Mouse (Mus musculus): ENCODE data around the gene Cdyl. TPM values are rescaled to one million over a fixed set of nuclear protein-coding genes. Genes with fewer than 3 reads are reported as not detected.

Gene Cdyl
- total RNA-seq, 2 experiments from 2014 or later: 33.0 to 33.9 TPM

GRCm38 (mm10) chr13:35726025-35726424, 66.4 kb downstream of the Cdyl start:
- no peak for DNase-seq (ENCODE audit: low spot score in 2 of 2)
- H3K4me3 ChIP-seq: no peak overlapping the region
- H3K27ac ChIP-seq: no peak overlapping the region
- no peak for TF ChIP-seq CTCF (conservative IDR thresholded peaks at IDR 0.05)

- TF ChIP-seq CTCF (conservative IDR thresholded peaks at IDR 0.05): no peak
- no peak overlapping the region for H3K4me3 ChIP-seq
- no peak for DNase-seq (ENCODE audit: low spot score in 2 of 2)
Measured at GRCm38 (mm10) chr13:35732131-35732530, 72.5 kb downstream of the Cdyl start.

GRCm38 (mm10) chr13:35732891-35733596, 73.4 kb downstream of the Cdyl start:
- Histone ChIP-seq H3K27ac (no peak overlapping the region), H3K4me3 (no peak overlapping the region)
- TF ChIP-seq CTCF (conservative IDR thresholded peaks at IDR 0.05): no peak
- DNase-seq (ENCODE audit: low spot score in 2 of 2): no peak

More at GRCm38 (mm10) chr13:35732131-35732530, 72.5 kb downstream of the Cdyl start:
- H3K27ac ChIP-seq: no peak overlapping the region

DNA sequence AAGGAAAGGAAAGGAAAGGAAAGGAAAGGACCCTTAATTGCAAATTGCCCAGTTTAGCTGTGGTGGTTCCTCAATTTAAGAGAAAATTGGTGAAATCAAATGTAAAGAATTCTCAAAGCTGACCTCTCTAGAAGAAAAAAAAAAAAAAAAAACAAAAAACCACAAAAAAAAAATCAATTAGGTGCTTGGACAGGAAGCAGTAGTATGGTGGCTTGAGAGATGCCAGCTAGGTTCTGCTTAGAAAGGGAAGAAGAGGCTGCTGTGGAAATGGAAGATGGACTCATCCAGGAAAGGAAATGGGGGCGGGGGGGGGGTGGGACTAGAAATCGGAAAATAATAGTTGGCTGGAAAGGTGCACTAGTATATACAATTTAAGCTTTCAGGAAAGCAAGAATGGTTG, 77.9 kb downstream of the Cdyl start:
- DNase-seq (ENCODE audit: low spot score in 2 of 2): no peak

GRCm38 (mm10) chr13:35738210-35738609, 78.6 kb downstream of the Cdyl start:
- no peak for TF ChIP-seq CTCF (conservative IDR thresholded peaks at IDR 0.05)
- no peak overlapping the region for H3K27ac ChIP-seq
- H3K4me3 ChIP-seq: no peak overlapping the region
- DNase-seq (ENCODE audit: low spot score in 2 of 2): no peak

More for the DNA sequence above, 77.9 kb downstream of the Cdyl start:
- TF ChIP-seq CTCF (conservative IDR thresholded peaks at IDR 0.05): no peak
- H3K4me3 ChIP-seq: no peak overlapping the region
- H3K27ac ChIP-seq: no peak overlapping the region

- no peak for TF ChIP-seq CTCF (conservative IDR thresholded peaks at IDR 0.05)
- DNase-seq (ENCODE audit: low spot score in 2 of 2): no peak
- H3K4me3 ChIP-seq: no peak overlapping the region
- no peak overlapping the region for H3K27ac ChIP-seq
Measured at GRCm38 (mm10) chr13:35739473-35739872, 79.8 kb downstream of the Cdyl start.

DNA sequence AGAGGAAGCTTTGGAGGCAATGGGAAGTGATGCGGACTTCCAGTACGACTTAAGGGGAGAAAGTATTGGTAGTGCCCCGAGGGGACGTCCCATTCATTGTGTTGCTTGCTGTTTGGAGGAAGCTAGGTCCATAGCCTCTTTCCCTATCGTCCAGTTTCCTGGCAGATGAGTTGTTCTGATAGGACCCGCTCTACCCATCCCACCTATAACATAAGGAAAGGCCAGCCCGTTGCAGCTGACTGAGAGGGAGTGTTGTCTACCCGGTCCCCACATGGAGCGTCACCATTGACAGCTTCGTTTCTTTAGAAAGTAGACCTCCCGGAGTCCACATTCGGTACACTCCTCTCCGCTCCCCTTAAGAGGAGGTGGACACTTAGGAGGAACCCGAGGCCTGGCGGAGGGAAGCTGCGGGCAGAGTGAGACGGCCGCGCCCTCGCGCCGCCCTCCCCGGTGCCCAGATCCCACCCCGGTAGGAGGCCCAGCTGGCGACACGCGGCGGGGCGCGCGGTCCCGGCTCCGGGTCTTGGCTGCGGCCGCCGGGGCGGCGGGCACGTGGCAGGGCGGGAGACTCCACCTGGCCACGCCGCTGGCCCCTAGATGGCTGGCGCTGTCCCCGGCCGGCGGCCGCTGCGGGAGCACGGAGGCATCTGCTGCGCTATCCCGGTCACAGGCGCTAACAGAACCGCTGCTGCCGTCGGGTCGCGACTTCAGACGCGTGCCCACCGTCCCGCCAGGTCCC, 80.8 kb downstream of the Cdyl start:
- Histone ChIP-seq H3K27ac (no peak overlapping the region), H3K4me3 (peak overlapping the region; percentile 66)
- DNase-seq (ENCODE audit: low spot score in 2 of 2): peak in 1 of 2 experiments; percentile 33
- no peak for TF ChIP-seq CTCF (conservative IDR thresholded peaks at IDR 0.05)

- peak; percentile 79 to 82 for DNase-seq (ENCODE audit: low spot score in 2 of 2)
- Histone ChIP-seq H3K4me3 (peak overlapping the region; percentile 66), H3K27ac (peak overlapping the region; percentile 87; the same call in 1 of the 2 replicates)
- TF ChIP-seq CTCF (conservative IDR thresholded peaks at IDR 0.05): peak; percentile 68
Measured at GRCm38 (mm10) chr13:35741040-35741619, 81.5 kb downstream of the Cdyl start.

GRCm38 (mm10) chr13:35741620-35742421, 82.2 kb downstream of the Cdyl start:
- H3K4me3 ChIP-seq: peak overlapping the region; percentile 66
- DNase-seq (ENCODE audit: low spot score in 2 of 2): peak; percentile 7 to 13
- H3K27ac ChIP-seq: peak overlapping the region; percentile 87
- TF ChIP-seq CTCF (conservative IDR thresholded peaks at IDR 0.05): no peak

- H3K4me3 ChIP-seq: peak overlapping the region; percentile 66
- TF ChIP-seq CTCF (conservative IDR thresholded peaks at IDR 0.05): no peak
- no peak overlapping the region for H3K27ac ChIP-seq
- DNase-seq (ENCODE audit: low spot score in 2 of 2): no peak
Measured at GRCm38 (mm10) chr13:35742696-35743095, 83.1 kb downstream of the Cdyl start.

GRCm38 (mm10) chr13:35743196-35743595, 83.6 kb downstream of the Cdyl start:
- Histone ChIP-seq H3K27ac (no peak overlapping the region), H3K4me3 (no peak overlapping the region)
- no peak for DNase-seq (ENCODE audit: low spot score in 2 of 2)
- no peak for TF ChIP-seq CTCF (conservative IDR thresholded peaks at IDR 0.05)

- DNase-seq (ENCODE audit: low spot score in 2 of 2): no peak
- H3K4me3 ChIP-seq: no peak overlapping the region
- TF ChIP-seq CTCF (conservative IDR thresholded peaks at IDR 0.05): no peak
- no peak overlapping the region for H3K27ac ChIP-seq
Measured at GRCm38 (mm10) chr13:35749194-35749593, 89.6 kb downstream of the Cdyl start.

All from layer of hippocampus, adult 2 months (tissue).